In the genomic region with DNA sequence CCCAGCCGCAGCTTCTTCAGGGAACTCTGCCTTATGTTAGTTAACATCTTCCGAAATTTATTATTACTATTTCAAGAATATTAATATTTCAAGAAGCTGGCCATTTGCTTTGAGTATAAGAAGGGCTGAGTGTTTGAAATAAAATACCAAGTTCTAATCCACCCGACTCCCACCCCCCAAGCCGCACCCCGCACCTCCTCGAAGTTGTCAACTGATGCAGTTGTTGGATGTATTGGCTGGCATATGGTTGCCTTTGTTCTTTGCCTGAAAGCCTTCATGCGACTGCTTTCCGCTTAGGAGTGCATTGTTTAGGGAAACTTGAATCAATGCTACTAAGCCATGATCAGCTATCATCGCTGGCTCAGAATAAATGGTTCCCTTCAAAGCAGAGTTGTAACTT, we compare ENCODE assay signal across 27 mouse cellular contexts. TPM values are rescaled to one million over a fixed set of nuclear protein-coding genes. Genes with fewer than 3 reads are reported as not detected.
DNase-seq lines count a peak whose midpoint lies in the region; ATAC-seq lines count a peak whose summit lies in the region.
"Had no signal": no experiment of that assay in that cellular context is flagged by ENCODE, and none has a peak within 500 bp of the region (broad histone marks: within the 10 kb centered on the region; RNA-seq: fewer than 3 reads in every experiment).

No protein-coding gene starts in this region.

- H3K4me1 ChIP-seq in kidney, embryonic 16.5 days (ENCODE audit: insufficient read depth, low read length), result peaks cover 27% of the 10 kb centered on the region
- H3K4me1 ChIP-seq in midbrain, embryonic 12.5 days, result peaks cover 30% of the 10 kb centered on the region; the same call in 1 of the 2 replicates
- H3K4me1 ChIP-seq in midbrain, embryonic 15.5 days, result peaks cover 13% of the 10 kb centered on the region

- H3K27ac ChIP-seq in kidney, embryonic 16.5 days (ENCODE audit: low read length), result 0 out of 2 replicates have a peak overlapping the region, but pooled peaks have one; percentile 20
- no peak overlapping the region for H3K27ac ChIP-seq in midbrain, embryonic 12.5 days (replicated peaks)
- no peak overlapping the region for H3K27ac ChIP-seq in midbrain, embryonic 15.5 days
- H3K27ac ChIP-seq: forebrain, embryonic 10.5 days; forebrain, embryonic 13.5 days; heart, embryonic 10.5 days; heart, embryonic 13.5 days; hindbrain, embryonic 14.5 days had no signal

- DNase-seq in heart, adult 11 months, result peak; percentile 75
- no peak for DNase-seq in heart, adult 9 months (ENCODE audit: low spot score in 2 of 2)
- no peak for DNase-seq in kidney, postnatal 10 days
- DNase-seq in Muller cell, postnatal 12 days (ENCODE audit: inconsistent ontology term), result no peak
- DNase-seq: adrenal gland, postnatal 10 days; adrenal gland, postnatal 36 days; cerebellum, adult 18-20 months; cerebellum, adult 9-10 months; cerebellum, postnatal 14 days; gastrocnemius, postnatal 10 days; heart, adult 18-20 months; heart, postnatal 14 days; heart, postnatal 4 days had no signal

- no peak overlapping the region for H3K9ac ChIP-seq in kidney, embryonic 16.5 days (replicated peaks; ENCODE audit: low read length)
- H3K9ac ChIP-seq in midbrain, embryonic 12.5 days (replicated peaks), result no peak overlapping the region
- no peak overlapping the region for H3K9ac ChIP-seq in midbrain, embryonic 15.5 days
- H3K9ac ChIP-seq: forebrain, embryonic 13.5 days; heart, embryonic 13.5 days; hindbrain, embryonic 14.5 days had no signal

- H3K27me3 ChIP-seq in kidney, embryonic 16.5 days (ENCODE audit: insufficient read depth, low read length), result no peaks in the 10 kb centered on the region
- H3K27me3 ChIP-seq in midbrain, embryonic 12.5 days, result 0 out of 2 replicates have a peak, but pooled peaks cover 4% of the 10 kb centered on the region
- H3K27me3 ChIP-seq in midbrain, embryonic 15.5 days (replicated peaks), result 0 out of 2 replicates have a peak, but pooled peaks cover 6% of the 10 kb centered on the region
- H3K27me3 ChIP-seq: forebrain, embryonic 13.5 days; heart, embryonic 13.5 days; Patski had no signal

- H3K4me3 ChIP-seq in kidney, embryonic 16.5 days (ENCODE audit: low read length), result no peak overlapping the region
- H3K4me3 ChIP-seq in midbrain, embryonic 12.5 days, result no peak overlapping the region
- H3K4me3 ChIP-seq in midbrain, embryonic 15.5 days, result no peak overlapping the region
- H3K4me3 ChIP-seq: forebrain, embryonic 10.5 days; forebrain, embryonic 13.5 days; heart, embryonic 10.5 days; heart, embryonic 13.5 days had no signal

- 87% methylated on average over 9 of the region's 9 CpGs for WGBS in kidney, embryonic 16.5 days
- 53% methylated on average over 9 of the region's 9 CpGs for whole genome bisulfite sequencing in midbrain, embryonic 12.5 days
- WGBS in midbrain, embryonic 15.5 days, result 44% methylated on average over 9 of the region's 9 CpGs

- no peak for ATAC-seq in kidney, embryonic 16.5 days (ENCODE audit: low FRiP score, low TSS enrichment)
- peak; percentile 24; the same call in 1 of the 2 replicates for ATAC-seq in midbrain, embryonic 12.5 days (ENCODE audit: low FRiP score, low read depth)
- ATAC-seq in midbrain, embryonic 15.5 days (replicated peaks), result no peak
- ATAC-seq: forebrain, embryonic 16.5 days had no signal

- H3K4me2 ChIP-seq in kidney, embryonic 16.5 days (replicated peaks; ENCODE audit: low read depth, low read length), result no peak overlapping the region
- H3K4me2 ChIP-seq in midbrain, embryonic 12.5 days (replicated peaks), result no peak overlapping the region
- H3K4me2 ChIP-seq in midbrain, embryonic 15.5 days, result no peak overlapping the region
- H3K4me2 ChIP-seq: forebrain, embryonic 13.5 days; heart, embryonic 13.5 days; hindbrain, embryonic 14.5 days had no signal

- 0 out of 2 replicates have a peak, but pooled peaks cover 2% of the 10 kb centered on the region for H3K36me3 ChIP-seq in kidney, embryonic 16.5 days (ENCODE audit: insufficient read depth, low read length)
- H3K36me3 ChIP-seq in midbrain, embryonic 12.5 days, result no peaks in the 10 kb centered on the region
- no peaks in the 10 kb centered on the region for H3K36me3 ChIP-seq in midbrain, embryonic 15.5 days (replicated peaks)
- H3K36me3 ChIP-seq: forebrain, embryonic 10.5 days; heart, embryonic 10.5 days; heart, embryonic 13.5 days had no signal

- no peaks in the 10 kb centered on the region for H3K9me3 ChIP-seq in kidney, embryonic 16.5 days (ENCODE audit: low read length)
- H3K9me3 ChIP-seq in midbrain, embryonic 12.5 days, result no peaks in the 10 kb centered on the region
- H3K9me3 ChIP-seq in midbrain, embryonic 15.5 days, result no peaks in the 10 kb centered on the region
- H3K9me3 ChIP-seq: forebrain, embryonic 10.5 days; forebrain, embryonic 13.5 days; heart, embryonic 10.5 days; heart, embryonic 13.5 days had no signal

RNA-seq across cellular contexts. Expression of a gene that starts 22.1 kb away (rescaled TPM):
- polyA plus RNA-seq in kidney, embryonic 16.5 days (2015; fragmentation: Nextera tagmentation; extraction: Ambion mirVana), result 48.1 and 48.3 TPM in 2 replicates
- polyA plus RNA-seq in midbrain, embryonic 12.5 days (2016; fragmentation: Nextera tagmentation; extraction: Ambion mirVana), result 0.38 and 0.86 TPM in 2 replicates
- polyA plus RNA-seq in midbrain, embryonic 15.5 days (2015; fragmentation: Nextera tagmentation; extraction: Ambion mirVana), result 0.56 and 0.90 TPM in 2 replicates

RNA-seq across cellular contexts. Expression of a gene that starts 56.5 kb away (rescaled TPM):
- polyA plus RNA-seq in kidney, embryonic 16.5 days (2015; fragmentation: Nextera tagmentation; extraction: Ambion mirVana), result 0.06 TPM in 1 of 2 replicates, not detected in the other
- not detected in 2 replicates for polyA plus RNA-seq in midbrain, embryonic 12.5 days (2016; fragmentation: Nextera tagmentation; extraction: Ambion mirVana)
- not detected in 2 replicates for polyA plus RNA-seq in midbrain, embryonic 15.5 days (2015; fragmentation: Nextera tagmentation; extraction: Ambion mirVana)
- polyA plus RNA-seq: embryonic facial prominence, embryonic 11.5 days; embryonic facial prominence, embryonic 14.5 days; forebrain, embryonic 10.5 days; forebrain, embryonic 13.5 days; forebrain, embryonic 16.5 days; heart, embryonic 10.5 days; heart, embryonic 13.5 days; heart, embryonic 16.5 days; hindbrain, embryonic 11.5 days; hindbrain, embryonic 14.5 days; Patski had no signal

Comparison
In these comparisons a context has a peak if more than half of its experiments do, and no peak if none do; other contexts are left out.
1. RNA of a gene that starts 22.1 kb away (polyA plus RNA-seq): 48.1 to 48.3 TPM in kidney, embryonic 16.5 days; 0.56 to 0.90 TPM in midbrain, embryonic 15.5 days and 0.38 to 0.86 TPM in midbrain, embryonic 12.5 days; every median in the first group is over 10 times any median in the second.